Mouse (Mus musculus) ovary, postnatal 36 days (tissue): ENCODE results near the gene Armc8.

Experiments used
- DNase-seq: peaks from one replicate; pipeline ENCODE4 v3.0.0; 2022; ENCODE audit warnings: low spot score, mixed read lengths

Gene Armc8

GRCm38 (mm10) chr9:99499336-99499735 lies 69.4 kb downstream of the Armc8 start:
- DNase-seq = no peak

GRCm38 (mm10) chr9:99492634-99493200 lies 76.0 kb downstream of the Armc8 start:
- DNase-seq = no peak

- DNase-seq = no peak
Measured at GRCm38 (mm10) chr9:99491050-99491449, 77.6 kb downstream of the Armc8 start.

GRCm38 (mm10) chr9:99487841-99488240 lies 80.9 kb downstream of the Armc8 start:
- DNase-seq = no peak

GRCm38 (mm10) chr9:99487126-99487695 lies 81.5 kb downstream of the Armc8 start:
- DNase-seq = no peak

GRCm38 (mm10) chr9:99485144-99485543 lies 83.6 kb downstream of the Armc8 start:
- DNase-seq = no peak

- DNase-seq = no peak
Measured at GRCm38 (mm10) chr9:99484632-99485031, 84.1 kb downstream of the Armc8 start.

- peak; percentile 35 for DNase-seq
Measured at GRCm38 (mm10) chr9:99483191-99483590, 85.5 kb downstream of the Armc8 start.

GRCm38 (mm10) chr9:99480764-99481163 lies 87.9 kb downstream of the Armc8 start:
- no peak for DNase-seq

- DNase-seq = no peak
Measured at GRCm38 (mm10) chr9:99479181-99479711, 89.5 kb downstream of the Armc8 start.

GRCm38 (mm10) chr9:99471334-99471733 lies 97.4 kb downstream of the Armc8 start:
- no peak for DNase-seq

GRCm38 (mm10) chr9:99470347-99471092 lies 98.2 kb downstream of the Armc8 start:
- no peak for DNase-seq

- no peak for DNase-seq
Measured at GRCm38 (mm10) chr9:99469681-99470273, 98.9 kb downstream of the Armc8 start.

- DNase-seq = no peak
Measured at GRCm38 (mm10) chr9:99468572-99468971, 100.1 kb downstream of the Armc8 start.

- DNase-seq = no peak
Measured at GRCm38 (mm10) chr9:99464876-99465275, 103.8 kb downstream of the Armc8 start.

- no peak for DNase-seq
Measured at GRCm38 (mm10) chr9:99459730-99460129, 109.0 kb downstream of the Armc8 start.

- peak; percentile 64 for DNase-seq
Measured at GRCm38 (mm10) chr9:99458529-99459208, 110.0 kb downstream of the Armc8 start.

- no peak for DNase-seq
Measured at GRCm38 (mm10) chr9:99454211-99454610, 114.5 kb downstream of the Armc8 start.

- no peak for DNase-seq
Measured at GRCm38 (mm10) chr9:99451161-99451560, 117.5 kb downstream of the Armc8 start, which contains the start of gene Nme9. Gene Nme9 (plus strand): TSS chr9:99451475.

- DNase-seq = no peak
Measured at GRCm38 (mm10) chr9:99449886-99450647, 118.6 kb downstream of the Armc8 start.

GRCm38 (mm10) chr9:99447323-99447722 lies 121.4 kb downstream of the Armc8 start:
- DNase-seq = no peak
